8 mouse cellular contexts compared by ENCODE assay signal in genomic region chr8:71728240-71728785, GRCm38 (mm10). TPM values are rescaled to one million over a fixed set of nuclear protein-coding genes. Genes with fewer than 3 reads are reported as not detected.
DNase-seq lines count a peak whose midpoint lies in the region; ATAC-seq and TF ChIP-seq lines count a peak whose summit lies in the region.

No protein-coding gene starts in this region.

- peaks cover 3% of the 10 kb centered on the region for H3K4me1 ChIP-seq in lung, adult 2 months (ENCODE audit: control insufficient read depth, insufficient read depth, low read length)
- H3K4me1 ChIP-seq in intestine, embryonic 16.5 days (ENCODE audit: control insufficient read depth, insufficient read depth, low read length): peaks cover 12% of the 10 kb centered on the region
- peaks cover 29% of the 10 kb centered on the region for H3K4me1 ChIP-seq in midbrain, embryonic 12.5 days

- H3K4me2 ChIP-seq in intestine, embryonic 16.5 days (ENCODE audit: low read depth, low read length): peak overlapping the region; percentile 62
- peak overlapping the region; percentile 58 for H3K4me2 ChIP-seq in midbrain, embryonic 12.5 days (replicated peaks)

- no peak for DNase-seq in lung, adult 2 months
- no peak for DNase-seq in lung, postnatal 25 days (ENCODE audit: low spot score)
- peak; percentile 82 for DNase-seq in brain, embryonic 14.5 days (ENCODE audit: low read depth)
- no peak for DNase-seq in gastrocnemius, postnatal 25 days
- no peak for DNase-seq in ovary, postnatal 14 days (ENCODE audit: low spot score)

- peak overlapping the region; percentile 34 for H3K4me3 ChIP-seq in lung, adult 2 months (replicated peaks; ENCODE audit: extremely low read depth, low read depth, low read length)
- peak overlapping the region; percentile 41 for H3K4me3 ChIP-seq in intestine, embryonic 16.5 days (ENCODE audit: low read length)
- H3K4me3 ChIP-seq in midbrain, embryonic 12.5 days: peak overlapping the region; percentile 35

- H3K27me3 ChIP-seq in intestine, embryonic 16.5 days (replicated peaks; ENCODE audit: control insufficient read depth, insufficient read depth, low read length): 0 out of 2 replicates have a peak, but pooled peaks cover 3% of the 10 kb centered on the region
- peaks cover 22% of the 10 kb centered on the region for H3K27me3 ChIP-seq in midbrain, embryonic 12.5 days

- peak; percentile 63 for ATAC-seq in erythroblast, adult 5-6 weeks (replicated peaks; ENCODE audit: low FRiP score, poor library complexity, severe bottlenecking)
- ATAC-seq in intestine, embryonic 16.5 days: peak; percentile 32
- ATAC-seq in midbrain, embryonic 12.5 days (ENCODE audit: low FRiP score, low read depth): peak; percentile 42

- 7% methylated on average over 21 of the region's 21 CpGs for WGBS in lung, adult 2 months
- 7% methylated on average over 20 of the region's 21 CpGs for WGBS in intestine, embryonic 16.5 days
- 5% methylated on average over 20 of the region's 21 CpGs for WGBS in midbrain, embryonic 12.5 days

- H3K36me3 ChIP-seq in intestine, embryonic 16.5 days (ENCODE audit: control insufficient read depth, insufficient read depth, low read length): no peaks in the 10 kb centered on the region
- H3K36me3 ChIP-seq in midbrain, embryonic 12.5 days: no peaks in the 10 kb centered on the region

- TF ChIP-seq POLR2A in lung, adult 2 months (IDR thresholded peaks at IDR 0.05; ENCODE audit: borderline replicate concordance, extremely low read depth, low read depth, low read length): no peak
- no peak for TF ChIP-seq POLR2A in brain, embryonic 14.5 days (IDR thresholded peaks at IDR 0.05; ENCODE audit: borderline replicate concordance, extremely low read depth, insufficient read depth, insufficient read length, poor library complexity, severe bottlenecking)

- no peaks in the 10 kb centered on the region for H3K9me3 ChIP-seq in intestine, embryonic 16.5 days (ENCODE audit: control insufficient read depth, low read length)
- H3K9me3 ChIP-seq in midbrain, embryonic 12.5 days: no peaks in the 10 kb centered on the region

- H3K27ac ChIP-seq in intestine, embryonic 16.5 days (ENCODE audit: low read length): no peak overlapping the region
- H3K27ac ChIP-seq in midbrain, embryonic 12.5 days (replicated peaks): peak overlapping the region; percentile 70

- TF ChIP-seq CTCF in lung, adult 2 months (IDR thresholded peaks at IDR 0.05; ENCODE audit: insufficient read depth, low read length): no peak
- no peak for TF ChIP-seq CTCF in brain, embryonic 14.5 days (IDR thresholded peaks at IDR 0.05; ENCODE audit: borderline replicate concordance, extremely low read depth, insufficient read depth, insufficient read length)

- H3K9ac ChIP-seq in intestine, embryonic 16.5 days (ENCODE audit: low read depth, low read length): peak overlapping the region; percentile 59
- peak overlapping the region; percentile 45 for H3K9ac ChIP-seq in midbrain, embryonic 12.5 days (replicated peaks)

RNA-seq across cellular contexts. Expression of gene Fcho1, which starts 2.8 kb away (rescaled TPM):
- 20.0 and 23.3 TPM in 2 replicates for polyA plus RNA-seq in lung, adult 2 months (2012; rRNA removed)
- polyA plus RNA-seq in brain, embryonic 14.5 days (2012; rRNA removed): 146 and 203 TPM in 2 replicates
- total RNA-seq in erythroblast, adult 5-6 weeks (2015; ENCODE audit: low replicate concordance): 20.2 and 26.5 TPM in 2 replicates
- 44.8 and 52.8 TPM in 2 replicates for total RNA-seq in erythroblast, adult 5-6 weeks (2017; ENCODE audit: low replicate concordance)
- 5.0 and 6.4 TPM in 2 replicates for polyA plus RNA-seq in intestine, embryonic 16.5 days (2015; fragmentation: Nextera tagmentation; extraction: Ambion mirVana)
- polyA plus RNA-seq in midbrain, embryonic 12.5 days (2016; fragmentation: Nextera tagmentation; extraction: Ambion mirVana): 39.2 and 43.7 TPM in 2 replicates
- total RNA-seq in gastrocnemius, postnatal 25 days (2021): not detected

RNA-seq across cellular contexts. Expression of gene B3gnt3, which starts 26.7 kb away (rescaled TPM):
- 25.0 and 31.3 TPM in 2 replicates for polyA plus RNA-seq in lung, adult 2 months (2012; rRNA removed)
- polyA plus RNA-seq in brain, embryonic 14.5 days (2012; rRNA removed): 0.45 and 0.46 TPM in 2 replicates
- total RNA-seq in erythroblast, adult 5-6 weeks (2015; ENCODE audit: low replicate concordance): 6.1 and 16.5 TPM in 2 replicates
- total RNA-seq in erythroblast, adult 5-6 weeks (2017; ENCODE audit: low replicate concordance): 11.2 and 12.9 TPM in 2 replicates
- 19.2 and 20.9 TPM in 2 replicates for polyA plus RNA-seq in intestine, embryonic 16.5 days (2015; fragmentation: Nextera tagmentation; extraction: Ambion mirVana)
- 0.55 and 0.66 TPM in 2 replicates for polyA plus RNA-seq in midbrain, embryonic 12.5 days (2016; fragmentation: Nextera tagmentation; extraction: Ambion mirVana)
- 1 to 10 TPM; 1.5 to 3.8 TPM for total RNA-seq in gastrocnemius, postnatal 25 days (2021)

RNA-seq across cellular contexts. Expression of gene Insl3, which starts 39.3 kb away (rescaled TPM):
- 58.5 and 60.7 TPM in 2 replicates for polyA plus RNA-seq in lung, adult 2 months (2012; rRNA removed)
- polyA plus RNA-seq in brain, embryonic 14.5 days (2012; rRNA removed): 0.60 and 1.1 TPM in 2 replicates
- total RNA-seq in erythroblast, adult 5-6 weeks (2015; ENCODE audit: low replicate concordance): 8.5 TPM in 1 of 2 replicates, not detected in the other
- total RNA-seq in erythroblast, adult 5-6 weeks (2017; ENCODE audit: low replicate concordance): not detected in 2 replicates
- 2.4 and 2.5 TPM in 2 replicates for polyA plus RNA-seq in intestine, embryonic 16.5 days (2015; fragmentation: Nextera tagmentation; extraction: Ambion mirVana)
- not detected in 2 replicates for polyA plus RNA-seq in midbrain, embryonic 12.5 days (2016; fragmentation: Nextera tagmentation; extraction: Ambion mirVana)
- 1 to 10 TPM in 1 of 2 experiments, under 1 TPM in 1; 0.49 to 2.7 TPM for total RNA-seq in gastrocnemius, postnatal 25 days (2021)

RNA-seq across cellular contexts. Expression of gene Jak3, which starts 52.2 kb away (rescaled TPM):
- polyA plus RNA-seq in lung, adult 2 months (2012; rRNA removed): 56.6 and 72.7 TPM in 2 replicates
- 3.7 and 5.1 TPM in 2 replicates for polyA plus RNA-seq in brain, embryonic 14.5 days (2012; rRNA removed)
- 1.2 and 1.9 TPM in 2 replicates for total RNA-seq in erythroblast, adult 5-6 weeks (2015; ENCODE audit: low replicate concordance)
- 0.43 and 1.4 TPM in 2 replicates for total RNA-seq in erythroblast, adult 5-6 weeks (2017; ENCODE audit: low replicate concordance)
- polyA plus RNA-seq in intestine, embryonic 16.5 days (2015; fragmentation: Nextera tagmentation; extraction: Ambion mirVana): 11.5 and 13.5 TPM in 2 replicates
- polyA plus RNA-seq in midbrain, embryonic 12.5 days (2016; fragmentation: Nextera tagmentation; extraction: Ambion mirVana): 3.3 and 3.4 TPM in 2 replicates
- 1 to 10 TPM; 1.9 to 3.0 TPM for total RNA-seq in gastrocnemius, postnatal 25 days (2021)

RNA-seq across cellular contexts. Expression of gene Unc13a, which starts 56.8 kb away (rescaled TPM):
- 0.25 and 0.32 TPM in 2 replicates for polyA plus RNA-seq in lung, adult 2 months (2012; rRNA removed)
- 84.9 and 86.4 TPM in 2 replicates for polyA plus RNA-seq in brain, embryonic 14.5 days (2012; rRNA removed)
- not detected in 2 replicates for total RNA-seq in erythroblast, adult 5-6 weeks (2015; ENCODE audit: low replicate concordance)
- total RNA-seq in erythroblast, adult 5-6 weeks (2017; ENCODE audit: low replicate concordance): 0.17 and 2.4 TPM in 2 replicates
- 0.98 and 1.2 TPM in 2 replicates for polyA plus RNA-seq in intestine, embryonic 16.5 days (2015; fragmentation: Nextera tagmentation; extraction: Ambion mirVana)
- 12.8 and 16.9 TPM in 2 replicates for polyA plus RNA-seq in midbrain, embryonic 12.5 days (2016; fragmentation: Nextera tagmentation; extraction: Ambion mirVana)
- under 1 TPM in 1 of 2 experiments, not detected in 1; 0.29 TPM for total RNA-seq in gastrocnemius, postnatal 25 days (2021)

Comparison
In these comparisons a context has a peak if more than half of its experiments do, and no peak if none do; other contexts are left out.
1. RNA of gene B3gnt3, which starts 26.7 kb away (polyA plus RNA-seq): 25.0 to 31.3 TPM in lung, adult 2 months and 19.2 to 20.9 TPM in intestine, embryonic 16.5 days; 0.55 to 0.66 TPM in midbrain, embryonic 12.5 days and 0.45 to 0.46 TPM in brain, embryonic 14.5 days; every median in the first group is over 10 times any median in the second.
2. RNA of gene Insl3, which starts 39.3 kb away (polyA plus RNA-seq): 58.5 to 60.7 TPM in lung, adult 2 months; 2.4 to 2.5 TPM in intestine, embryonic 16.5 days, 0.60 to 1.1 TPM in brain, embryonic 14.5 days and not detected in midbrain, embryonic 12.5 days; every median in the first group is over 10 times any median in the second.
3. Peak in every context shown above with its lines, with median percentiles within 50 percentile points of each other: H3K4me3 ChIP-seq and ATAC-seq.